Mouse (Mus musculus) cerebellum, adult 2 months (tissue): ENCODE measurements around the gene Rbfox1.

Experiments
- CTCF ChIP-seq: fragments of 200-500 bp; IDR thresholded peaks from 2 replicates; pipeline ENCODE4 v1.5.1; 2011; ENCODE audit warnings: low read depth, mild to moderate bottlenecking, control low read depth, low read length, moderate library complexity, borderline replicate concordance; ENCODE audit not compliant: insufficient read depth
- POLR2A ChIP-seq: fragments of 200-500 bp; IDR thresholded peaks from 2 replicates; pipeline ENCODE4 v1.6.1; 2011; ENCODE audit warnings: low read length, control low read depth, borderline replicate concordance; ENCODE audit not compliant: insufficient read depth

GRCm38 (mm10) chr16:6042766-6043165, 157.6 kb downstream of the Rbfox1 start:
- TF ChIP-seq POLR2A (no peak), CTCF (no peak)
